Mouse (Mus musculus): ENCODE measurements at regions not wholly inside any gene's neighbourhood (a gene's known extent, or its start where the extent isn't known, plus 50 kb on each side); places are given as distances from the start of the nearest gene placed in this dataset.
A peak's percentile ranks its signal among the peaks of the same experiment; 100 is the strongest.

DNA sequence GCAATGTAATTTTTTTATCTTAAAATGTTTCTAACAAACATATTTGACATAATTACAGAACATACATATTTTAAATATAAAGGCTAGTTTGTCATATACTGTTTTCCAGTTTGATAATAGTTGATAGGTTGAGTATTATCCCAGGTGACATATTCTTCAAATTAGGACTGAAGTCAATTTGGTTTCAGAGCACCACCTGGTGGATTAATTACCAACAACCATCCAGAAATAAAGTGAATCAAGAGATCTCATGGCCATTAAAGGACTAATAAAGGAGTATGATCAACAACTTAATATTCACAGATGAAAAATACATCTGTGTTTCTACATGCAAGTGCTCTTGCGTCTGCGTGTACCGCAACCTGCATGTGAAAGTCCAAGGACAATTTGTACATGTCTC lies 50.3 kb upstream of the Nmu start:
- DNase-seq (ENCODE audit: low spot score in 2 of 2) = no peak

DNA sequence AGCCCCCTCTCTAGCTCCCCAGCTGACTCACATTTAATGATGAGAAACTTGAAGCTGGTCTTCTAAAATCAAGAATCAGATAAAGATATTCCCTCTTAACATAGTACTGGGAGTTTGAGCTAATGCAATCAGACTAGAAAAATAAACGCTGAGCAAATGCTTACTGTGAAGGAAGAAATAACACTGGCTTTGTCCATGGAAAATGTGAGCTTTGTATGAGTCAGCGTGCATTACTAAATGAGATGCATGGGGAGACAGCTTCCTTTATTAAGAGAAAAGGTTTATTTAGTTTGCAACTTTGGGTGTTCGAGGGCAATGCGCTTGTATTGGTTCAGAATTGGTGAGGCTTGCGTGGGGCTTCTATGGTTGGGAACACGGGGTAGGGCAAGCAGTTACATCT lies 52.7 kb upstream of the Nmu start:
- DNase-seq (ENCODE audit: low spot score in 2 of 2) = no peak

DNA sequence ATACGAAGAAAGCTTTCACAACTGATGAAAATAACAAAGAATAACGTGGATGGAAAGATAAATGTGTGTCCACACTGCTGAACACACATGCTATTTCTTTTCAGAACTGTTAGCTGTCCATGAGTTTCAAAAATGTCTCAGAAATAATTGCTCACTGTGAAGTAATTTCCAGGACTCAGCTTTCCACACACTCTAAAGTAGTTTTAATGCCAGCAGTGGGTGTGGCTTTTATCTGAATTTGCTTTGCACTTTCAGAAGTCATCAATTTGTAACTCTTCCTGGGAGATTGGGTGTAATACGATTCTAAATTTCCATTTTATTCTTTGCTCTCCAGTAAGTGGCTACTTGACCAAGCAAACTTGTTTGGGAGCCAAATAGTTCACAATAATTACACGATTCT lies 53.5 kb upstream of the Nmu start:
- DNase-seq (ENCODE audit: low spot score in 2 of 2) = no peak

DNA sequence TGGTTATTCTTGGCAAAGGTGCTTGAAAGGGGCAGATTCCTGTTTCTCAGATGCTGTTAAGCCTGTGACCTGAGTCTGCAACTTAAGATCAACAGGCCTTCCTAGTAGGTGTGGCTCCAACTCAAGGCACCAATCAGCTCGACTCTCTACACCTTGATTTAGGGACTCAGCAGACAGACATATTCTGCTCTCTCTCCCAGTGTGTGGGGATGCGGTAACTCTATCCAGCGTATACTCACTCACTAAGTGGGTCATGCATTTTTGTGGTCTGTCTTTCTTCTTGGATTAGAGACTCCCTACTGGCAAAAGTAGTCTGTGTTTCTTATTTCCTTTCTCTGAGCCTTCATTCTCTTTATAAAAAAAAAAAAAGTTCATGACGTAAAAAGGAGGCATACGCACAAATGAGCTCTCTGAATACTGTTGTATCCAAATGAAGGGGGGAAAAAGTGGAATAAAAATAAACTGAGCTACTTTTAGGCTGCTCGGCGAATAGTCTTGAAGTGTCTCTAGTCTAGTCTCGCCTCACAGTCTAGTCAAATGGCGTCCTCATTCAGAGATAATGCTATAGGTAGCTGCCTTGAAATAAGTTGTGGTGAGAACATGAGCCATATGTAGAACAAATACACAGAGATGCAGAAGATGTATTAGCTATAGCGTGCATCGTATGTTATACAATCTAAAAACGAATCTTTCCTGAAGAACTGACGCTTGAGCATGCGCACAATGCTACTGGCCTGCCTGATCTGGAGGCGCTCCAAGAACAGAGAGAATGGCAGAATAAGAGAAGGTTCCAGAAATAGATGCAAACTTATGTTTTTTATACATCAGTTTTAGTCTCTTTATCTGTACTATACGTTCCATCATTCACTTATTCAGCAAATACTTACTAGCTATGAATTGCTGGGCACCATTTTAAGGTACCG lies 55.6 kb upstream of the Nmu start:
- peak in 1 of 2 experiments; percentile 12 for DNase-seq (ENCODE audit: low spot score in 2 of 2)

DNA sequence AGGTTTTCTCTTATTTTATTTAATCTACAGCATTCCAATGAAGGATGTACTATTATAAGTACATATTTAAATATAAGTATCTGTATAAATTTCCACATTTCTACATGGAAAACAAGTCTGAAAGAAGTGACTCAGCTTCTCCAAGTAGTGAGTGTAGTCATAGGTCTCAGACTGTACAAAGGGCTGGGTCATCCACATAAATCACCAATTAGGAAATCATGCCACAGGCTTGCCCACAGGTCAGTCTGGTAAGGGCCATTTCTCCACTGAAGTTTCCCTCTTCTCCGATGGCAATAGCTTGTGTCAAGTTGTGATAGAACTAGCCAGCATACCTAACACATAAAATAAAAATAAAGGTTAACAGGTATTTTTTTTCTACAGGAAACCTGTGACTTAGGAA lies 56.3 kb upstream of the Nmu start:
- DNase-seq (ENCODE audit: low spot score in 2 of 2) = no peak

DNA sequence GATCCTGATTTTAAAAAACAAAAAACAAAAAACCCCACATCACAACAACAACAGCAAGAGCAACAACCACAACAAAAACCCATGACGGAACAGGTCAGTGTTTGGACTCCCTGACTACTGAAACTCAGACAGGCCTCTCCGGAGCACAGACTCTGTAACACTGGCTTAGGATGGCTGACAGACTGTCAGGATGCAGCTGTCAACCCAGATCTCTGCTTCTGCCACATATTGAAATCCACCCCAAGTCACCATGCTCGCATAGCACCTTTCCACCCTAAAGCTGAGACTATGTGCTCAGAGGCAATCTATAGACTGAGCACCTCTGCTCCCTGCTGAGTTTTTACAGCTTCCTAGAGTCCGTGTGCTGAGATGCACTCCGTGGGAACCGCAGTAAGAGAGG lies 57.0 kb upstream of the Nmu start:
- DNase-seq (ENCODE audit: low spot score in 2 of 2) = no peak

DNA sequence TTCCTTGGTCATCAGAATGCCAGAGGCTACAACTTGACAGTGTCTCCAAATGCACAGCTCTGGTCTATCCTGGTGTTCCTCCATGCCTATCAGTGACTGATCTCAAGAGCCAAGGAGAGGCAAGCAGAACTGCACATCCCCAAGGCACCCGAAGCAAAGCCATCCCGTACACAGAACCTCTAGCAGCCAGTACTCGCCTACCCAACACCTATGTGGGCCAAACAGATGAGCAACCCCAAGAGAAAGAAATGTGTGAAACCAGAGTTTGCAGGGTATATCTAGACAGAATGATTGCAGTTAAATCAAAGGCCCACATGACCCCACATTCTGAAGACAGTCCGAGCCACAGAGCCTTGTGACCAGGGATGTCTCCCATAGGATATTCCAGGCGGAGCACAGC lies 60.0 kb upstream of the Nmu start:
- DNase-seq (ENCODE audit: low spot score in 2 of 2) = peak in 1 of 2 experiments; percentile 29

DNA sequence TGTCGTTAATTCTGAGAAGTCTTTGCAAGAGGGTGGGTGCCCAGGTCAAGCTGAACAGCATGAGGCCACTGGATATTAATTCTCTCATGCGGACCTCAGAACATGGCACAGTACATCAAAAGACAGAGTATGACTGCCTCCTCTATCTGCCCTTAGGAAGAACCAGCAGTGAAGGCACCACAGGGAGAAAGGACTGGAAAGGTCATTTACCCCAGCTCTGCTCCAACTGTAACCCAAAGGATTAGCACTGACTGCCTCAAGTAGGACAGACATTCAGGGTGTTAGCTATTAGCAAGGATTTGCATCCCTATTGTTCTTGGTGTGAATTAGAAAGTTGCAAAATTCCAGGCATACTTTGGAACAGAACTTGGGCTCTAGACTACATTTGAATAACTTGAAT lies 58.2 kb upstream of the Gm7271 start:
- DNase-seq (ENCODE audit: low spot score in 2 of 2) = no peak

DNA sequence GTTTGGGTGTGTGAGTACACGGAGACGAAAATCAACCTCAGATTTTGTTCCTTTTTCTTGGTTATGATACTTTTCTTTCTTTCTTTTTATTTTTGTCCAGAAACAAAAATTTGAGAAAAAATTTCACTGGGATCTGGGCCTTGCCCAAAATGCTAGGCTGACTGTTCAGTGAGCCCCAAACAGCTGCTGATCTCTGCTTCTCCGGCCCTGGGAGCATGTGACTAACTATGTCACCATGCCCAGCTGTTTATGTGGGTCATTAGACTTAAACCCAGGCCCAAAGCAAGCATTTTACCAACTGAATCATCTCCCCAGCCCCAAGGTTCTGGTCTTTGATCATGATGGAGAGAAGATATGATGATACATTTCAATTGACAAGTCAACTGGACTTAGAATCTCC lies 56.3 kb upstream of the Gm7271 start:
- DNase-seq (ENCODE audit: low spot score in 2 of 2) = no peak

DNA sequence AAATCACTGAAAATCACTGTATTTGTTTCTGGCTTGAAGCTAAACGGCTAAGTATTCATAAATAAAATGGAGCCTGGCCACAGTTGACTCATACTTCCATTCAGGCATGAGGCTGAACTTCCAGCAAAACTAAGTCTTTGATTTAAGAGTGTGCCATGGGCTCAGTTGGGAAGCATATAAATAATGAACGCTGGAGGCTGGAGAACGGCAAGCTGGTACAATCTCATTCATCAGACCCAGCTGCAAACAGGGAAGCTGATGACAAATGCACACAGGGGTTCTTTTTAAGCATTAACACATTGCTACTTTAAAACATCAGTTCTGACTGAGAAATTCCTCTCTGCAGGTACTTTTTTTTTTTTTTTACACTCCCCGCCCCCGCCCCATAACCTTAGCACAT lies 54.4 kb upstream of the Gm7271 start:
- DNase-seq (ENCODE audit: low spot score in 2 of 2) = no peak

DNA sequence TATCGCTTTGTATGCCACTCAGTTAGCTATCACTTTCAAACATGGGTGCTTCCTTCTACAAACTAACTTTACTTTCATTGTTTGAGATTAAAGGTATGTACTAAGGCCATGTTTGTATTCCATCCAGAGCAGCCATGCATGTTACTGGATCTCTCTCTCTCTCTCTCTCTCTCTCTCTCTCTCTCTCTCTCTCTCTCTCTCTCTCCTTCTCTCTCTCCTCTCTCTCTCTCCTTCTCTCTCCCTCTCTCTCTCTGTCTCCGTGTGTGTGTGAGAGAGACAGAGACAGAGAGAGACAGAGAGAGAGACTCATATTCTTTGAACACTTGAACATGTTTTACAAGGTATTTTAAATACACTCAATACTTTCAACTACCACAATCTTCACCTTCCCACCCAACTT lies 50.2 kb upstream of the Gm7271 start:
- no peak for DNase-seq (ENCODE audit: low spot score in 2 of 2)

All from left cerebral cortex, adult 8-10 months (tissue).